Mouse (Mus musculus): Measurements from ENCODE around the gene Zan.
A peak's percentile ranks its signal among the peaks of the same experiment; 100 is the strongest.
"Not testable (repeated sequence)": the region's sequence is repeated elsewhere in the genome, so short reads cannot be mapped to it uniquely, and the experiment has no call there.

Gene Zan

DNA sequence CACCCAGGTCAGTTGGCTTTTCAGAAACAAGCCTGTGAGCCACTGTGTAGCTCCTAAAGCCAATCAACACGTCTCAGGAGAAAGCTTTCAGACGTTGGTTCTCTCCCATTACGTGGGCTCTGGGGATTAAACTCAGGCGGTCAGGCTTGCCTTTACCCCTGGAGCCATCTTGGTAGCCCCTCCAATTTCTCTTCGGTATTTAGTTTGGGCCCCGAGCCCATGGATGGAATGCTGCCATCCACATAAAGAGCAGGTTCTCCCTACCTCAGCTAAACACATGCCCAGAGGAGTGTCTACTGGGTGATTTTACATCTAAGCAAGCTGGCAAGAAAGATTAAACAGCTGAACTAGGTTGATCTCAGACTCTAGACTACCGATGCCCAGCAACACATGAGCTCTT lies 23.3 kb upstream of the Zan start:
- DNase-seq: no peak

- no peak for DNase-seq
These were observed 17.0 kb upstream of the Zan start for GRCm38 (mm10) chr5:137493831-137494230.

DNA sequence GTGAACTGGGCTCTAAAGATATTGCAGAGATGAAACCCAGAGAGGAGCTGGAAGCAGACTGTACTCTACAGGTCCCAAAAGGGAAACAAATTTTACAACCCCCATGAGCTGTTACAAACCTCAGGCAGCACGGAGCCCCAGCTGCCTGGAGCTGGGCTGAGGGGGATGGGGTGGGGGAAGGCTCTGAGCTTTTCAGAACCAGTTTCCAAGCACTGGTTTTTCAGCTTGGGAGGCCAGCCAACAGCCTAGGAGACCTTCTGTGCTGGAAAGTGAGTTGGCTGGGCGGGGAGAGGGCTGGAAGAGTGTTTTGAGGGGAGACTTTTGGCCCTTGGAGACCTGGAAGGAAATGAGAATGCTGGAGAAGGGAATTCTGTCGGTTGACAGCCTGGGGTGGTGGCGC lies 14.7 kb upstream of the Zan start:
- no peak for DNase-seq

GRCm38 (mm10) chr5:137487616-137488015 lies 10.8 kb upstream of the Zan start:
- DNase-seq: peak; percentile 19 to 29

DNA sequence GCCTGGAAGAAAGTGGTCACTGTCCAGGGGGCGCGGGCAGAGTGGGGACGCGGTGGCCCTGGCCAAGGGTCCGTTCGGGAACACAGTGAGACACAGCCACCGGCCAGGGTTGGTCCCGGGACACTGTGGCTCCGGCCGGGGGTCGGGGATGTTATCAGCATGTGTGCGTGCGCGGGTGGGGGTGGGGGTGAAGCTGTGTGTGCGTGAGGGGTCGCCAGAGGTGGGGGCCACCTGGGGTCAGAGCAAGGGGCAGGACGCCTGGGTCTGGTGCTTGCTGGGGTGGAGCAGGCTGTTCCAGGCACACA lies 8.9 kb upstream of the Zan start:
- no peak for DNase-seq

DNA sequence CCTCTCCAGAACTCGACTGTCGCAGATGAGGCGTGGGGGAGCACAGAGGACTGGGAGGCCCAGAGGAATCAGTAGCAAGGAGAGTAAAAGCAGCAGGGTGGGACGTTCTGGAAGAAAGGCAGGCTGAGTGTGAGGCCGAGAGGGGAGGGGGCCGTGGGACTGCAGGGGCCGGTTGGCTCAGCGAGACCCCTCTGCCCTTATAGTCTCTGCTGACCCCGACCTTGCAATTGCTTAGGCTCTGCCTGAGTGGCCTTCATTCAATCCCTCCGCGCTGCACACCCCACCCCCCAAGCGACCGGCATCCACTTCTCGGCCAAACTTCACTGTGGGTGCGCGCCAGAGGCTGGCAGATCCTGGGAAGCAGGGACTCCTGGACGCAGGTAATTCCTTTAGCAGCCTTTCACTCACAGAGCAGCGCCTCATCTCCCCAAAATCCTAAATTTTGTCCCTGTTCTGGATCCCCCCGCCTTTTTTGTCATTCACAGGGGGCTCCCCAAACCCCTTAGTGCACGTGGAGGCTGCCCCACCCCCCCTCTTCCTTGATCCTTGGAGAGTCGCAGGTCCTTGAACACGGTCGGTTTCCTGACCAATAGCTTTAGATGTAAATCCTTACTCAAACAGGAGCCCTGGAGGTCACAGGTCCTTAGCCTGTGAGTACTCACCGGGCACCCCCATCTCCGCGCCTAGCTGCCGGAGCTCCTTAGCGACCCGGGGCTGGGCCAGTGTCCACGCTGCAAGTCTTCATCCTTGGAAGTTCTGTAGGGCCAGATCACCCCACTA lies 8.4 kb upstream of the Zan start:
- DNase-seq: no peak

GRCm38 (mm10) chr5:137481897-137482296 lies 5.0 kb upstream of the Zan start:
- no peak for DNase-seq

DNA sequence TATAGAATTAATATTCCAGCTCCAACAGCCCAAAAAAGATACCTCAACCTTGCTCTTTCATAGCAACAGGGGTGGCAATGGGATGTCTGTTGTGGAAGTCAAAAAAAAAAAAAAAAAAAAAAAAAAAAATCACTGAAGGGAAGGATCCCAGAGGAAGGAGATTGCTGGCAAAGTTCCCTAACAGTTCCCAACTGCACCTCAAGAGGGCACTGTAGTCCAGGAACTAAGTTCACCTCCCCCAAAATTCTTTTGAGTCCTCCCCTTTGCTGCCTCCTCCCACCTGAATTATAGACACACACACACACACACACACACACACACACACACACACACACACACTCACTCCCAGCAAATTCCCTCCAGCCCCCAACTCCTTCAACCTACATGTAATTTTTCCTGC lies 4.3 kb upstream of the Zan start:
- peak; percentile 61 to 65 for DNase-seq

DNA sequence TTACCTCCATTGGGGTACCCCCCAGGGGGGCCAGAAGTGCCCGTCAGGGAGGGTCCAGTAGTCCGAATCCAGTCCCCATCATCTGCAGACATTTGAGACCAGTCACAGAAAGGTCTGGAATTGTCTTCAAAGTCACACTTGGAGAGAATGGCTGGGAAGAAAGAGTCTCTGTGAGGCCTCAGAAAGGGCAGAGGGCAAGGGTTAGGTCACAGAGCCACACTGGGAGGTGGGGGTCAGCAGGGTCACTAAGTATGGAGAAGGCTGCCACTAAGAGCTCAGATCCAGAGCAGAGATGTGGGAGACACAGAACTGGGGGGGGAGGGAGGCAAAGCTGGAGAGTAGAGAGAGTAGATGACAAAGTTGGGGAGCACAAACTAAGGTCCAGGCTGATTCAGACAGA lies 2.5 kb downstream of the Zan start:
- no peak for DNase-seq

DNA sequence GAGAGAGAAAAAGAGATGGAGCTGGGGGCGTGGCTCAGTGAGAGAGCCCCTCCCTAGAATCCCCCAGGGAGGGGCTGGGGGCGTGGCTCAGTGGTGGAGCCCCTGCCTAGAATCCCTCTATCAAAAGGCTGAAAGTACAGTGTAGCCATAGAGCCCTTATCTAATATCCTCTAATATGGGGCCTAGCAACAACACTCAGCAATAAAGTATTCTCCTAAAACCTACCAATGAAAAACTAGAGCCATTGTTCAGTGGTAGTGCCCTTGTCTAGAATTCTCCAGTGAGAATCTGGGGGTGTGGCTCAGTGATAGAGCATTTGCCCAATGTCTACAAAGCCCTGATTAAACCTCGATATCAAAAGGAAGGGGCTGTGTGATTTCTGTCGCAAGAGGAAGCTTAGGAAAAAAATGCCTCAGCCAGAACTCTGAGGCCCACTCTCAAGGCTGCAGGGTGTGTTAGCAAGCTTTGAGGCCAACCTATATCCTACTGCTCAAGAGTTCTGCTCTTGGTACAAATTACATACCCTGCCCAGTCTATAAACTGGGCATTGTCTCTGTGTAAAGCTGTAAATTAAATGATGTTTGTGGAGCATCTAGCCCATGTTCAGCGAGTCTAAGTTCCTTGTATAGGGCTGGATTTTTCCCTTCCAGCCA lies 4.5 kb downstream of the Zan start:
- DNase-seq: no peak

GRCm38 (mm10) chr5:137466946-137467345 lies 9.9 kb downstream of the Zan start:
- no peak for DNase-seq

GRCm38 (mm10) chr5:137465049-137465448 lies 11.8 kb downstream of the Zan start:
- DNase-seq: no peak

DNA sequence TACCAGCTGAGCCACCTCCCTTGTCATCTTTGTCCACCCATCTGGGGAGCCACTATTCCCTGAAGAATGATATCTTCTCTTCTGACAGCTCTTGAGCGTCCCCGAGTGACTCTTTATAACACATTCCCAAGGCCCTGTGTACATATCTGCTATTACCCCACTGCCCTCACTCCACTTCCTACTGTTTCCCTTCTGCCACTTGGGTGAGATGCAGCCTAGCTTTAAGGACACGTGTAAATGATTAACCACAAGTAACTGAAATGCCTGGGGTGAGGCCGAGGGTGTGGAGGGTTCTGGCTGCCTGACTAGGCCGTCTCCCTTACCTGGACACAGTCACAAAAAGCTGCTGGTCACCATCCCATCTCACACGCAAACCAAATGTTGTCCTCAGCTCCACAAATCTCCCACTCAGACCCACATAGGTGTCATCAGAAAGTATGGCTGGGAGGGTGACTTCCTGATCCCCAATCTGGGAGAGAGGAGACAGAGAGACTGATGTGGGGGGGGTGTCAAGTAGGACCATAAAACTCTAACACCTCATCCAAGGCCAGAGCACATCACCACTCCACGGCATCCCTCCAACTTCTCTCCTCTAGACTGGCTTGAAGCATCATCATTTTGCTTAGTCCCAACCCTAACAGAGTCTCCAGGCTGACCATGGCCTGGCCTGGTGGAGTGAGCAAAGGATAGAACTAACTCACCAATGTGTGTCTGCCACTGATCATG lies 20.8 kb downstream of the Zan start:
- DNase-seq: no peak

DNA sequence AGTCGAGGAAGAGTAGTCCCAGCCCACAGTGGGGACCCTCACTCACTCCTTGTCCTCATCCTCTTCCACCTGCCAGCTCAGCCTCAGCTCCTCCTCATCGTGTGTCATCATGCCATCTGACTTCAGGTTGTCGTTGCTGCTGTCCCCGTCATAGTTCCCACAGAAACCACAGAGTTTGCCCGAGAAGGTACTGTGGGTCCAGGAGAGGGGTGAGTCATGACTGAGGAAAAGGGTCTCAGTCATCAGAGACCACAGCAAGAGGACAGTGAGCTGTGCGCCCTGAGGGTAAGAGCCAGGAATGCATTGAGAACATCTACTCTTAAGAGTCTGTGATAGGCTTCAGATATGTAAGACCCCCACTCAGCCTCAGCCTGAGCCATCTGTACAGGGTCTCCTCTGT lies 21.7 kb downstream of the Zan start:
- no peak for DNase-seq

DNA sequence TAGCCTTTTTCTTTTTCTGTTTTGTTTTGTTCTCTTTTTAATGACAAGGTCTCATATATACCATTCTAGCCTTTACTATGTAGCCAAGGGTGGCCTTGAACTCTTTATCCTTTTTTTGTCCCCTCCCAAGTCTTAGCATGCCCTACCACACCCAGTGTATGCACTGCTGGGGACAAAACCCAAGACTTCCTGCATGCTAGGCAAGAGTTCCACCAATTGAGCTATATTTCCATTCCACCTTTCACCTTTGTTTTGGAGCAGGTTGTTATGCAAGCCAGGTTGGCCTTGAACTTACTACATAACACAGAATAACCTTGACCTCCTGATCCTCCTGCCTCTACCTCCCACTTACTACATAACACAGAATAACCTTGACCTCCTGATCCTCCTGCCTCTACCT lies 31.3 kb downstream of the Zan start:
- DNase-seq: no peak

GRCm38 (mm10) chr5:137440216-137440855 lies 36.5 kb downstream of the Zan start:
- no peak for DNase-seq

DNA sequence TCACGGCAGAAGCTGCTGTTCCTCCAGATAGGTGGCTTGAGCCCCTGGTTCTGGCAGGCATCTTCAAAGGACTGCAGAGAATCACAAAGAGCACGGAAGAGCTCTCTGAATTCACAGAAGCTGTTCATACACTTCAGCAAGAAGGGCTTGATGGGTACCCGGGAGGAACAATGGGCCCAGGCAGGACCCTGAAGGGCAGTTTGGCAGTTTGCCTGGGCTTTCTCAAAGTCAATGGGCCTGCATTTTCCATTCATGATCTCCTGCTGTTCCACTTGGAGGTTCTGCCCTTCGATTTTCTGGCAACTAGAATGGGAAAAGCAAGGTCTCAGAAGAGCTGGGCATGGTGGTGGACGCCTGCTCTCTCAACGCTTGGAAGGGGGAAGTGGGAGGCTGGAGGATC lies 43.0 kb downstream of the Zan start:
- no peak for DNase-seq

- not testable (repeated sequence) for DNase-seq
These were observed 46.5 kb downstream of the Zan start for GRCm38 (mm10) chr5:137430402-137430801.

DNA sequence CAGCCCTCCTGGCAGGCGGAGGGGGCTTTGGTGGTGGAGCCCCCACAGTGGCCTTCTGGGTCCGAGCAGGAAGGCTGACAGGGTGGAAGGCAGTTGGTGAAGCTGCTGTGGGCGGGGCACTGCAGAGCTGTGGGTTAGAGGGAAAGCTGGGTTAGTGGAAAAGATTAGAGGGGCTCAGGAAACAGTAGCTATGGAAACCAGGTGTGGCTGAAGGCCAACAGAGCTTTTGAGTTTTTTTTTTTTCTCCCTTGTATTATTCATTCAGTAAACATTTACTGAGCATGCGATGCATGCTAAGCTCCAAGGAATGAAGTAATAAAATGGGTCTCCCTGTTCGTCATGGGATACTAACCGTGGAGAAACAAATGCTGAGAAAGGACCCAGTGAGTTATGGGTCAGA lies 51.2 kb downstream of the Zan start:
- DNase-seq: no peak

GRCm38 (mm10) chr5:137419841-137420240 lies 57.0 kb downstream of the Zan start:
- DNase-seq: no peak

- no peak for DNase-seq
These were observed 57.8 kb downstream of the Zan start for GRCm38 (mm10) chr5:137419105-137419504.

DNA sequence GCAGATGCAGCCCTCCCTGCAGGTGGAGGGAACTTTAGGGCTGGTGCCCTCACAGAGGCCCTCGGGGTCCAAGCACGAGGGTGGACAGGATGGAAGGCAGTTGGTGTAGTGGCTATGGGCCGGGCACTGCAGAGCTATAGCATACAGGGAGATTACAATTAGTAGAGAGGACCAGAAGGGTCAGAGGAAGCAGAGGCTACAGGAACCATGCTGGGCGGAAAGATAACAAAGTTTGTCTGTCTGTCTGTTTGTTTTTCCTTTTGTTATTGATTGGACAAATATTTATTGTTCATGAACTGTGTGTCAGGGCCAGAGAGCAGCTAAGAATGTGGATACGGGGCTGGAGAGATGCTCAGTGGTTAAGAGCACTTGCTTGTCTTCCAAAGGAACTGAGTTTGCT lies 62.6 kb downstream of the Zan start:
- DNase-seq: no peak

- DNase-seq: no peak
These were observed 65.6 kb downstream of the Zan start for GRCm38 (mm10) chr5:137411235-137411634.

DNA sequence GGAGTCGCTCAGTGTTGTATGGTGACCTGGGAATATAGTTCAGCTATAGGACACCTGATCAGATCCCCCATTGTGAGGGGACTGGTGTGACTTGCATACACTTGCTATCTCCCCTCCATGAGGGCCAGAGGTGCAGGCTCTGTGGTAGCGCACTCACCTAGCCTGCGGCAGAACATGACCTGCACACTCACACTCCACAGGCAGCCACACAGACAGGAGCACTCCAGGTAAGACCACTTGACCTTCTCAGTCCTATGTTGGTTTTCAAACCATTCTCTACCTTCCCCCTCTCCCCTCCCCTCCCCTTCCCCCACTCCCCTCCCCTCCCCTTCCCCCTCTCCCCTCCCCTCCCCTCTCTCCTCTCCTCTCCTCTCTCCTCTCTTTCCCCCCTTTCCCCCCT lies 66.3 kb downstream of the Zan start:
- no peak for DNase-seq
